Mouse (Mus musculus) CH12.LX (cell line): ENCODE measurements at regions not wholly inside any gene's neighbourhood (a gene's known extent, or its start where the extent isn't known, plus 50 kb on each side); places are given as distances from the start of the nearest gene placed in this dataset.

Experiments used
- CTCF ChIP-seq, 2 experiments: IDR thresholded peaks in 1 of 2; conservative IDR thresholded peaks in 1 of 2; 2 replicates each; pipeline ENCODE4 v1.5.1; 2011 to 2012; ENCODE audit warnings: low read depth in 2 of 2, low read length in 2 of 2, improper control_type of control experiment in 1 of 2, inconsistent platforms in 1 of 2, mild to moderate bottlenecking in 1 of 2, moderate library complexity in 1 of 2
- HCFC1 ChIP-seq: IDR thresholded peaks from 2 replicates; pipeline ENCODE4 v1.6.1; 2012; ENCODE audit warnings: low read depth, mild to moderate bottlenecking, inconsistent platforms, low read length, improper control_type of control experiment

GRCm38 (mm10) chr5:50145458-50146083 is 86.8 kb upstream of the Adgra3 start:
- no peak for TF ChIP-seq CTCF (conservative IDR thresholded peaks at IDR 0.05 in 1 of 2, IDR thresholded peaks at IDR 0.05 in 1 of 2; ENCODE audit: low read depth in 2 of 2, low read length in 2 of 2)
- TF ChIP-seq HCFC1, result no peak
